Mouse (Mus musculus) thymus, postnatal 25 days (tissue): ENCODE measurements around the gene Atad2b.

Experiments used
- DNase-seq: peaks from one replicate; pipeline ENCODE4 v3.0.0; 2022

Gene Atad2b

GRCm38 (mm10) chr12:5087787-5088519 is 170.8 kb downstream of the Atad2b start:
- DNase-seq = no peak

GRCm38 (mm10) chr12:5088639-5089038 is 171.5 kb downstream of the Atad2b start:
- no peak for DNase-seq
